Mouse (Mus musculus): ENCODE measurements around the gene Mpp2.

Mpp2 gene

GRCm38 (mm10) chr11:102072729-102073128 lies 15.6 kb downstream of the Mpp2 start:
- no peak for DNase-seq (ENCODE audit: low spot score)

- DNase-seq (ENCODE audit: low spot score) = no peak
Measured at GRCm38 (mm10) chr11:102070426-102070825, 17.9 kb downstream of the Mpp2 start.

GRCm38 (mm10) chr11:102069633-102070032 lies 18.7 kb downstream of the Mpp2 start:
- DNase-seq (ENCODE audit: low spot score) = no peak

- no peak for DNase-seq (ENCODE audit: low spot score)
Measured at GRCm38 (mm10) chr11:102068969-102069368, 19.3 kb downstream of the Mpp2 start.

GRCm38 (mm10) chr11:102063076-102063475 lies 25.2 kb downstream of the Mpp2 start:
- no peak for DNase-seq (ENCODE audit: low spot score)

GRCm38 (mm10) chr11:102061941-102062473 lies 26.3 kb downstream of the Mpp2 start:
- DNase-seq (ENCODE audit: low spot score) = no peak

GRCm38 (mm10) chr11:102061236-102061940 lies 26.9 kb downstream of the Mpp2 start:
- peak; percentile 77 for DNase-seq (ENCODE audit: low spot score)

GRCm38 (mm10) chr11:102053847-102054246 lies 34.5 kb downstream of the Mpp2 start:
- DNase-seq (ENCODE audit: low spot score) = no peak

- DNase-seq (ENCODE audit: low spot score) = no peak
Measured at GRCm38 (mm10) chr11:102053183-102053582, 35.1 kb downstream of the Mpp2 start.

GRCm38 (mm10) chr11:102052697-102053096 lies 35.6 kb downstream of the Mpp2 start:
- no peak for DNase-seq (ENCODE audit: low spot score)

- no peak for DNase-seq (ENCODE audit: low spot score)
Measured at GRCm38 (mm10) chr11:102051954-102052353, 36.4 kb downstream of the Mpp2 start.

GRCm38 (mm10) chr11:102051541-102051940 lies 36.8 kb downstream of the Mpp2 start:
- no peak for DNase-seq (ENCODE audit: low spot score)

- no peak for DNase-seq (ENCODE audit: low spot score)
Measured at GRCm38 (mm10) chr11:102049875-102050482, 38.3 kb downstream of the Mpp2 start.

GRCm38 (mm10) chr11:102046607-102047006 lies 41.7 kb downstream of the Mpp2 start:
- DNase-seq (ENCODE audit: low spot score) = no peak

GRCm38 (mm10) chr11:102044691-102045212 lies 43.6 kb downstream of the Mpp2 start:
- no peak for DNase-seq (ENCODE audit: low spot score)

GRCm38 (mm10) chr11:102043381-102043780 lies 44.9 kb downstream of the Mpp2 start:
- no peak for DNase-seq (ENCODE audit: low spot score)

- no peak for DNase-seq (ENCODE audit: low spot score)
Measured at GRCm38 (mm10) chr11:102042971-102043370, 45.3 kb downstream of the Mpp2 start.

- DNase-seq (ENCODE audit: low spot score) = no peak
Measured at GRCm38 (mm10) chr11:102041350-102041949, 46.9 kb downstream of the Mpp2 start, which contains the start of gene Cd300lg. TSS of gene Cd300lg (plus strand) at chr11:102041509.

- no peak for DNase-seq (ENCODE audit: low spot score)
Measured at GRCm38 (mm10) chr11:102040646-102041045, 47.7 kb downstream of the Mpp2 start.

- DNase-seq (ENCODE audit: low spot score) = no peak
Measured at GRCm38 (mm10) chr11:102040138-102040524, 48.2 kb downstream of the Mpp2 start.

GRCm38 (mm10) chr11:102039487-102040137 lies 48.7 kb downstream of the Mpp2 start:
- DNase-seq (ENCODE audit: low spot score) = no peak

GRCm38 (mm10) chr11:102037789-102038188 lies 50.5 kb downstream of the Mpp2 start:
- DNase-seq (ENCODE audit: low spot score) = no peak
